Mouse (Mus musculus): Measurements from ENCODE around the gene Pigq. TPM values are rescaled to one million over a fixed set of nuclear protein-coding genes. Genes with fewer than 3 reads are reported as not detected.

The Pigq gene
- polyA plus RNA-seq, 1 experiment, result 46.3 TPM

- H3K79me2 ChIP-seq (ENCODE audit: control insufficient read depth, insufficient read depth), result no peaks in the 10 kb centered on the region
- H3K27me3 ChIP-seq (ENCODE audit: control insufficient read depth, insufficient read depth, insufficient read length), result peaks cover 22% of the 10 kb centered on the region
- H3ac ChIP-seq (ENCODE audit: control insufficient read depth, insufficient read length), result no peak overlapping the region
- no peak overlapping the region for H3K4me3 ChIP-seq
- TF ChIP-seq TCF12 (IDR thresholded peaks at IDR 0.05; ENCODE audit: insufficient read depth, poor library complexity, severe bottlenecking), result no peak
- no peak for TF ChIP-seq MYOD1 (IDR thresholded peaks at IDR 0.05; ENCODE audit: control insufficient read depth in 1 of 3, insufficient read length in 2 of 3, low read depth in 2 of 3)
- no peak for TF ChIP-seq MAX (IDR thresholded peaks at IDR 0.05; ENCODE audit: low read depth)
- TF ChIP-seq POLR2AphosphoS2 (IDR thresholded peaks at IDR 0.05; ENCODE audit: insufficient read length, low read depth), result no peak
- TF ChIP-seq MYOG (IDR thresholded peaks at IDR 0.05; ENCODE audit: control insufficient read depth in 1 of 3, insufficient read depth in 1 of 3, insufficient read length in 2 of 3, low read depth in 2 of 3), result no peak
- no peak for TF ChIP-seq E2F4 (IDR thresholded peaks at IDR 0.05; ENCODE audit: insufficient read depth)
- TF ChIP-seq USF1 (IDR thresholded peaks at IDR 0.05; ENCODE audit: low read depth), result no peak
- TF ChIP-seq SRF (IDR thresholded peaks at IDR 0.05; ENCODE audit: control insufficient read depth, insufficient read length, low read depth), result no peak
- no peak for TF ChIP-seq REST (IDR thresholded peaks at IDR 0.05; ENCODE audit: insufficient read depth, insufficient read length)
- no peak for TF ChIP-seq TCF3 (IDR thresholded peaks at IDR 0.05; ENCODE audit: insufficient read length, low read depth)
- no peak for TF ChIP-seq CEBPB (IDR thresholded peaks at IDR 0.05; ENCODE audit: insufficient read depth, poor library complexity, severe bottlenecking)
- TF ChIP-seq POLR2A (IDR thresholded peaks at IDR 0.05; ENCODE audit: insufficient read length, low read depth), result no peak
- H3K4me2 ChIP-seq (ENCODE audit: low read depth), result no peak overlapping the region
- no peaks in the 10 kb centered on the region for H3K36me3 ChIP-seq (ENCODE audit: control insufficient read depth, insufficient read depth)
Observed at GRCm38 (mm10) chr17:25956201-25956600, 11.5 kb upstream of the Pigq start.

GRCm38 (mm10) chr17:25955736-25956135 lies 11.0 kb upstream of the Pigq start:
- no peaks in the 10 kb centered on the region for H3K36me3 ChIP-seq (ENCODE audit: control insufficient read depth, insufficient read depth)

GRCm38 (mm10) chr17:25954671-25955070 lies 9.9 kb upstream of the Pigq start:
- no peak overlapping the region for H3K4me2 ChIP-seq (ENCODE audit: low read depth)
- H3K36me3 ChIP-seq (ENCODE audit: control insufficient read depth, insufficient read depth), result no peaks in the 10 kb centered on the region
- H3ac ChIP-seq (ENCODE audit: control insufficient read depth, insufficient read length), result no peak overlapping the region
- H3K27me3 ChIP-seq (ENCODE audit: control insufficient read depth, insufficient read depth, insufficient read length), result peaks cover 37% of the 10 kb centered on the region
- no peak overlapping the region for H3K4me3 ChIP-seq
- TF ChIP-seq MAX (IDR thresholded peaks at IDR 0.05; ENCODE audit: low read depth), result no peak
- no peak for TF ChIP-seq POLR2AphosphoS2 (IDR thresholded peaks at IDR 0.05; ENCODE audit: insufficient read length, low read depth)
- no peak for TF ChIP-seq MYOG (IDR thresholded peaks at IDR 0.05; ENCODE audit: control insufficient read depth in 1 of 3, insufficient read depth in 1 of 3, insufficient read length in 2 of 3, low read depth in 2 of 3)
- TF ChIP-seq TCF12 (IDR thresholded peaks at IDR 0.05; ENCODE audit: insufficient read depth, poor library complexity, severe bottlenecking), result no peak
- TF ChIP-seq TCF3 (IDR thresholded peaks at IDR 0.05; ENCODE audit: insufficient read length, low read depth), result no peak
- TF ChIP-seq E2F4 (IDR thresholded peaks at IDR 0.05; ENCODE audit: insufficient read depth), result no peak
- TF ChIP-seq MYOD1 (IDR thresholded peaks at IDR 0.05; ENCODE audit: control insufficient read depth in 1 of 3, insufficient read length in 2 of 3, low read depth in 2 of 3), result no peak
- no peak for TF ChIP-seq POLR2A (IDR thresholded peaks at IDR 0.05; ENCODE audit: insufficient read length, low read depth)
- TF ChIP-seq CEBPB (IDR thresholded peaks at IDR 0.05; ENCODE audit: insufficient read depth, poor library complexity, severe bottlenecking), result no peak
- TF ChIP-seq SRF (IDR thresholded peaks at IDR 0.05; ENCODE audit: control insufficient read depth, insufficient read length, low read depth), result no peak
- TF ChIP-seq REST (IDR thresholded peaks at IDR 0.05; ENCODE audit: insufficient read depth, insufficient read length), result no peak
- TF ChIP-seq USF1 (IDR thresholded peaks at IDR 0.05; ENCODE audit: low read depth), result no peak
- no peaks in the 10 kb centered on the region for H3K79me2 ChIP-seq (ENCODE audit: control insufficient read depth, insufficient read depth)

More at GRCm38 (mm10) chr17:25955736-25956135, 11.0 kb upstream of the Pigq start:
- TF ChIP-seq CEBPB (IDR thresholded peaks at IDR 0.05; ENCODE audit: insufficient read depth, poor library complexity, severe bottlenecking) (no peak), POLR2A (IDR thresholded peaks at IDR 0.05; ENCODE audit: insufficient read length, low read depth) (no peak), REST (IDR thresholded peaks at IDR 0.05; ENCODE audit: insufficient read depth, insufficient read length) (no peak), TCF12 (IDR thresholded peaks at IDR 0.05; ENCODE audit: insufficient read depth, poor library complexity, severe bottlenecking) (no peak), MAX (IDR thresholded peaks at IDR 0.05; ENCODE audit: low read depth) (no peak), POLR2AphosphoS2 (IDR thresholded peaks at IDR 0.05; ENCODE audit: insufficient read length, low read depth) (no peak), TCF3 (IDR thresholded peaks at IDR 0.05; ENCODE audit: insufficient read length, low read depth) (no peak), SRF (IDR thresholded peaks at IDR 0.05; ENCODE audit: control insufficient read depth, insufficient read length, low read depth) (no peak), MYOD1 (IDR thresholded peaks at IDR 0.05; ENCODE audit: control insufficient read depth in 1 of 3, insufficient read length in 2 of 3, low read depth in 2 of 3) (no peak), E2F4 (IDR thresholded peaks at IDR 0.05; ENCODE audit: insufficient read depth) (no peak), USF1 (IDR thresholded peaks at IDR 0.05; ENCODE audit: low read depth) (no peak), MYOG (IDR thresholded peaks at IDR 0.05; ENCODE audit: control insufficient read depth in 1 of 3, insufficient read depth in 1 of 3, insufficient read length in 2 of 3, low read depth in 2 of 3) (no peak)
- H3K4me3 ChIP-seq, result no peak overlapping the region
- H3K4me2 ChIP-seq (ENCODE audit: low read depth), result no peak overlapping the region
- no peaks in the 10 kb centered on the region for H3K79me2 ChIP-seq (ENCODE audit: control insufficient read depth, insufficient read depth)
- peaks cover 27% of the 10 kb centered on the region for H3K27me3 ChIP-seq (ENCODE audit: control insufficient read depth, insufficient read depth, insufficient read length)
- no peak overlapping the region for H3ac ChIP-seq (ENCODE audit: control insufficient read depth, insufficient read length)

GRCm38 (mm10) chr17:25953161-25953560 lies 8.4 kb upstream of the Pigq start:
- Histone ChIP-seq H3K27me3 (ENCODE audit: control insufficient read depth, insufficient read depth, insufficient read length) (peaks cover 41% of the 10 kb centered on the region), H3K36me3 (ENCODE audit: control insufficient read depth, insufficient read depth) (no peaks in the 10 kb centered on the region), H3K4me2 (ENCODE audit: low read depth) (no peak overlapping the region), H3K79me2 (ENCODE audit: control insufficient read depth, insufficient read depth) (no peaks in the 10 kb centered on the region), H3ac (ENCODE audit: control insufficient read depth, insufficient read length) (no peak overlapping the region), H3K4me3 (no peak overlapping the region)
- no peak for TF ChIP-seq POLR2A (IDR thresholded peaks at IDR 0.05; ENCODE audit: insufficient read length, low read depth)
- TF ChIP-seq CEBPB (IDR thresholded peaks at IDR 0.05; ENCODE audit: insufficient read depth, poor library complexity, severe bottlenecking), result no peak
- TF ChIP-seq MYOG (IDR thresholded peaks at IDR 0.05; ENCODE audit: control insufficient read depth in 1 of 3, insufficient read depth in 1 of 3, insufficient read length in 2 of 3, low read depth in 2 of 3), result no peak
- TF ChIP-seq REST (IDR thresholded peaks at IDR 0.05; ENCODE audit: insufficient read depth, insufficient read length), result no peak
- TF ChIP-seq TCF12 (IDR thresholded peaks at IDR 0.05; ENCODE audit: insufficient read depth, poor library complexity, severe bottlenecking), result no peak
- no peak for TF ChIP-seq POLR2AphosphoS2 (IDR thresholded peaks at IDR 0.05; ENCODE audit: insufficient read length, low read depth)
- no peak for TF ChIP-seq MYOD1 (IDR thresholded peaks at IDR 0.05; ENCODE audit: control insufficient read depth in 1 of 3, insufficient read length in 2 of 3, low read depth in 2 of 3)
- TF ChIP-seq TCF3 (IDR thresholded peaks at IDR 0.05; ENCODE audit: insufficient read length, low read depth), result no peak
- no peak for TF ChIP-seq USF1 (IDR thresholded peaks at IDR 0.05; ENCODE audit: low read depth)
- TF ChIP-seq E2F4 (IDR thresholded peaks at IDR 0.05; ENCODE audit: insufficient read depth), result no peak
- no peak for TF ChIP-seq SRF (IDR thresholded peaks at IDR 0.05; ENCODE audit: control insufficient read depth, insufficient read length, low read depth)
- TF ChIP-seq MAX (IDR thresholded peaks at IDR 0.05; ENCODE audit: low read depth), result no peak

Data from myocyte (in vitro differentiated cells).